Comparison of ENCODE assay signal across 11 mouse cellular contexts in the genomic region with DNA sequence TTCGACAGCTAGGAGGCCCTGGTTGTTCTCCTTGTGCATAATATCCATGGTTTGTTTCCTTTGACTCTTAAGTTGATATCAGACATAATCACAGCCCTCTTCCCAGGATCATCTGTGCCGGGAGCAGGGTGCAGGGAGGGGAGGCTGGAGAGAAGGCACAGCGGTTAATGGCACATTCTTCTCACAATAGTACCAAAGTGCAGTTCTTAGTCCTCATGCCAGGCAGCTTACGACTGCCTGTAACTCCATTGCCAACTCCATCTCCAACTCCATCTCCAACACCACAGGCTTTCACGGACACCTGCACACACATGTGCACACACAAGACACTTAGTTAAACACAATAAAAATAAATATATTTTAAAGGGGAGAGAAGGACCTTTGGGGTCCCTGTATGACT. TPM values are rescaled to one million over a fixed set of nuclear protein-coding genes. Genes with fewer than 3 reads are reported as not detected.
"Had no signal": no experiment of that assay in that cellular context is flagged by ENCODE, and none has a peak within 500 bp of the region (broad histone marks: within the 10 kb centered on the region; RNA-seq: fewer than 3 reads in every experiment).

No protein-coding gene starts in this region.

- ATAC-seq: midbrain, embryonic 13.5 days had no signal

- H3K4me2 ChIP-seq: kidney, embryonic 15.5 days; limb, embryonic 13.5 days; midbrain, embryonic 13.5 days; neural tube, embryonic 13.5 days had no signal

- H3K9ac ChIP-seq: kidney, embryonic 15.5 days; limb, embryonic 13.5 days; liver, embryonic 14.5 days; midbrain, embryonic 13.5 days; neural tube, embryonic 13.5 days had no signal

- H3K36me3 ChIP-seq: kidney, embryonic 15.5 days; limb, embryonic 13.5 days; midbrain, embryonic 13.5 days; neural tube, embryonic 13.5 days had no signal

- H3K4me1 ChIP-seq: kidney, embryonic 15.5 days; limb, embryonic 13.5 days; midbrain, embryonic 13.5 days; neural tube, embryonic 13.5 days had no signal

- H3K27ac ChIP-seq: kidney, embryonic 15.5 days; limb, embryonic 13.5 days; liver, embryonic 14.5 days; midbrain, embryonic 13.5 days; neural tube, embryonic 13.5 days had no signal

- DNase-seq: kidney, adult 2 months; kidney, postnatal 14 days; lung, adult 18-20 months; retina, postnatal 1 day had no signal

- H3K9me3 ChIP-seq: kidney, embryonic 15.5 days; limb, embryonic 13.5 days; midbrain, embryonic 13.5 days; neural tube, embryonic 13.5 days had no signal

- H3K27me3 ChIP-seq: kidney, embryonic 15.5 days; limb, embryonic 13.5 days; midbrain, embryonic 13.5 days; neural tube, embryonic 13.5 days had no signal

- H3K4me3 ChIP-seq: kidney, embryonic 15.5 days; limb, embryonic 13.5 days; midbrain, embryonic 13.5 days; myocyte; neural tube, embryonic 13.5 days had no signal

RNA-seq across cellular contexts. Expression of gene Phactr3, which starts 11.8 kb away (rescaled TPM):
- polyA plus RNA-seq: liver, adult 2 months; myocyte had no signal
